Mouse (Mus musculus) cerebellum, adult 11-12 months (tissue): ENCODE results near the gene Fbxo11.

ENCODE experiments used
- DNase-seq: peaks from one replicate; pipeline ENCODE4 v3.0.0; 2022

The Fbxo11 gene

GRCm38 (mm10) chr17:88065031-88065800, at the start of gene Fbxo11:
TSS of gene Fbxo11 (minus strand) at chr17:88065291.
- peak; percentile 68 for DNase-seq

GRCm38 (mm10) chr17:88113883-88114229, 48.8 kb upstream of the Fbxo11 start:
- no peak for DNase-seq

- DNase-seq = no peak
Observed at GRCm38 (mm10) chr17:88113015-88113882, 48.2 kb upstream of the Fbxo11 start.

GRCm38 (mm10) chr17:88111865-88112645, 47.0 kb upstream of the Fbxo11 start:
- DNase-seq = no peak

- DNase-seq = no peak
Observed at GRCm38 (mm10) chr17:88111081-88111796, 46.1 kb upstream of the Fbxo11 start.

GRCm38 (mm10) chr17:88107708-88108107, 42.6 kb upstream of the Fbxo11 start:
- no peak for DNase-seq

DNA sequence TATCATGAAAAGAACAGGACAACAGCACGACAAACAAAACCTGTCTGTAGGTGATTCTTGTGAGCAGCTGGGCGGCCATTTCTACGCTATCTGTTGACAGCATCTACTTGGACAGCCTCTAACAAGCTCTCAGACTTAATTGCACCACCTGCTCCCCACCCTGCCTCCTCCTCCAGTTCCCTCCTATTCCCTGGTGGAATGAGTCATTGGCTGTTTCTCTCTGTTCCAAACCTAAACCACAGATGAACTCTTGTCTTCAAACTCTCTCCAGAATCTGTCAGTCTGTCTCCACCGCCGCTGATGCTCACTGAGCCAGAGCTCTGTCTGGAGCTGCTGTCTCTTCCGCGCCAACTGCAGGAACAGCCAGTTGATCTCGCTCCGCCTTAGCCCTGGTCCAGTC, 41.3 kb upstream of the Fbxo11 start:
- DNase-seq = no peak

GRCm38 (mm10) chr17:88102597-88102996, 37.5 kb upstream of the Fbxo11 start:
- no peak for DNase-seq

DNA sequence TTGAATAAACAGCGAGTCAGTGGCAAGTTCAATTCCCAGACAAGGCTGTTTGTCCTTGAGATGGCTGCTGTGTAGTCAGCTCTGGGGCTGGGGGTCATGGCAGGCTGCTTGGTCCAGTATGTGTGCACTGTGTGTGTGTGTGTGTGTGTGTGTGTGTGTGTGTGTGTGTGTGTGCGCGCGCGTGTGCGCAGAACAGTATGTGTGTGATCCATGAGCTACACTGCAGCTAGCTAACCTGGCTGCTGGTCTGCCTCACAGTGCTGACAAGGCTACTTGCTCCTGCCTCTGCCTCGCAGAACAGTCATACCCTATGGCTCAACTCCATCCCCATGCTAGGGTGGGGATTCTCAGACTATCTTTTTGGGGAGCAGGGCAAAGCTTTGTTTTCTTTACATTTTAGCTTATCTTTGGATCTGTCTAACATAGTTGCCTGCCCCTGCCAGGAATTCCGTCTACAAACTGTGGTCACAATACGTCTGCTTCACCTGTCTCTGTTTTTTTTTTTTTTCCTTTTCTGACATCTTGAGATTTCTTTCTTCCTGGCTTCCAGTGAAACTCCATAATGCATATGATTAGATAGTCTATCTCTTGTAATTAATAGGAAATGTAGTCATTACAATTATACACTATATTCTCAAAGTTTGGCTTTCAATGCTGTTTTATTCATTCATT, 33.2 kb upstream of the Fbxo11 start:
- DNase-seq = no peak

GRCm38 (mm10) chr17:88097543-88097942, 32.5 kb upstream of the Fbxo11 start:
- no peak for DNase-seq

- no peak for DNase-seq
Observed at GRCm38 (mm10) chr17:88096809-88097399, 31.8 kb upstream of the Fbxo11 start.

DNA sequence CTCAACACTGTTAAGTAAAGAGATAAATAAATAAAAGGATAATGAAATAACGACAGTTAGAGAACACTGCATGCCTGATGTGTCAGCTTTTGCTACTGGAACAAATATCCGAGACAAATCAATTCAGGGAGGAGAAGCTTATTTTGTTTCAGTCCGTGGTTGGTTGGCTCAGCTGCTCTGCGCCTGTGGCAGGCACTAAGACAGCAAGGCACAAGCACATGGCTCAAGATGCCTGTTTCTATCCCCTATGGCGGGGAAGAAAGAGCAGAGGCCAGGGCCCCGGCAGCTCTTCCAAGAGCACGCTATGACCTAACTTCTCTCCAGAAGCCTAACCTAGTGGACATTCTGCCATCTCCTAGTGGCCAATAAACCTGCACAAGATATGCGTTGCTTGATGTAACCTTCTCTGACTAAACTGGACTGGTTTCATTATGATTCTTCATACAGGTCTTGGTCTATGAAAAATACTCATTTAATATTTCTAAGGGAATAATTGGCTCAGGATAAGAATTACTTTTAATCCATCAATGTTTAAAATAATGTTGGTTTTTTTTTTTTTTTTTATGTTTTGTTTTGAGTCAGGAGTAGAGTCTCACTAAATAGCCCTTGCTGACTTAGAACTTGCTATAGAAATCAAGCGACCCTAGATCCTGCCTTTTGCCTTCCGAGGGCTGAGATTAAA, 30.6 kb upstream of the Fbxo11 start:
- no peak for DNase-seq

DNA sequence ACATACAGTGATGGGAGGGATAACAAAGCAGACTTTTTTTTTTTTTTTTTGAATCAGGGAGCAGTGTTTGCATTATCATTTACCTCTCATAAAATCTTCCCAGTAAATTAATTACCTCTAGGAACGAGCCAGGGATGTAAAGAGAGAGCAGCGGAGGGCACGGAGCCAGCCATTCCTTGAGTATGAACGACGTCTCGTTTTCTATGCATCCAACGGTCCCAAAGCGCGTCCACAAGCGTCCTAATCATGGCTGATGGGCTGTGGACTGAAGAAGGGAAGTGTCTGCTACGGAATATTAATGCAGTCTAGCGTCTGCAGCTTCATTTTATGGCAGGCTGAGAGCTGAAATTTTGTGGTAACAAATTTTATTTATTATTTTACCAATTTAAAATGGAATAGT, 29.2 kb upstream of the Fbxo11 start:
- DNase-seq = no peak

DNA sequence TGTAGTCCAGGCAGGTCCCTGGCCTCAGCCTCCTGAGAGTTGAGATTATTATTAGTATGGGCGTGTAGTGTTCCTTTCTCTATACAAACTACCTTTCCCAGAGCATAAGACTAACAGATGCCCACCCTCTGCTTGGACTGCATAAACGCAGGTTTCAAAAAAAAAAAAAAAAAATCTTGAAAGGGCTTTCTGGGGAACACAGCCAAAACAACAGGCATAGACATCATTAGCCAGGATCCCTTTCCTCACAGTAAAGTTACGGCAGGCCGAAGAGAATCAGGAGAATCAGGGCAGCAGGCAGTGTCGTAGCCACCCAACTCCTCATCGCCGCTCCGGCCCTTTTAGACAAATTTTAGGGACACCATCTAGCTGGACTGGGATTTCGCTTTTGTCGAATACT, 28.7 kb upstream of the Fbxo11 start:
- no peak for DNase-seq

DNA sequence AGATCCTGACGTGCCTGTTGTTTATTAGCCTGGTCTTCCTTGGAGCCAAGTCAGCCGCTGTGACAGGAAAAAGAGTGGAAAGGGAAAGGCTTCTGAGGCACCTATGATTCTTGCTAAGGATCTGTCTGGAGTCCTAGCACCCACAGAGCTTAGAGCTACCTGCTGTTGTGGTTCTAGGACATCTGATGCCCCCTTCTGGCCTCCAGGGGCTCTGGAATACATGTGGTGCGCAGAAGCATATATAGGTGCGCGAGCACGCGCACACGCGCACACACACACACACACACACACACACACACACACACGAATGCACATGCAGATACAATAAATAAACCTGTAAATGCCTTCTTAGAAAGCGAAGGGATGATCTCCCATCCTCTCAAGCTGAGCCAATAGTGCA, 20.9 kb upstream of the Fbxo11 start:
- no peak for DNase-seq

- DNase-seq = no peak
Observed at GRCm38 (mm10) chr17:88081446-88081845, 16.4 kb upstream of the Fbxo11 start.

GRCm38 (mm10) chr17:88079771-88080170, 14.7 kb upstream of the Fbxo11 start:
- DNase-seq = no peak

DNA sequence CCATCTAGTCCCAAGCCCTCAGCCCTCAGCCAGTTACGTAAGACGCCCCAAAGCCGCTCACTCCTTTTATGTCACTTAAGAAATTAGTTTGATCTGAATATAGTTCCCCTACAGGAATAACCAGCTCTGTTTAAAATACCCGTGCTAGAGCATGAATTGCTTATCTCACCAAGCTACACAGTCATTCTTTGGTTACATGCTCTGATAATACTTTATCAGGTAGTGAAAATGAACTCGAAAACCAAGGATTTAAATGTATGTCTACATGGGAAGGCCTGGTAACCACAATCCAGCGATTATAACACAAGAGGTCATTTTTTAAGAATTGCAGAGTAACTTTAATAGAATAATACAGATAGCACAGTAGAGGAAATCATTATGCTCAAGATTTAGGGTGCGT, 7.0 kb upstream of the Fbxo11 start:
- no peak for DNase-seq

- no peak for DNase-seq
Observed at GRCm38 (mm10) chr17:88068024-88068719, 3.1 kb upstream of the Fbxo11 start.

GRCm38 (mm10) chr17:88067202-88067901, 2.3 kb upstream of the Fbxo11 start:
- peak; percentile 28 for DNase-seq
